Mouse (Mus musculus) spleen, postnatal 10 days (tissue): Measurements from ENCODE around the gene Rnf157.

Source experiments
- DNase-seq, 2 experiments: peaks; one replicate each; pipeline ENCODE4 v3.0.0; 2021 to 2022; ENCODE audit warnings: low spot score in 2 of 2

The Rnf157 gene

GRCm38 (mm10) chr11:116412904-116413630, at the start of gene Rnf157:
TSS of gene Rnf157 (minus strand) at chr11:116413032.
- DNase-seq, result peak; percentile 82 to 83

- DNase-seq, result no peak
Measured at GRCm38 (mm10) chr11:116459786-116460185, 47.0 kb upstream of the Rnf157 start.

- no peak for DNase-seq
Measured at GRCm38 (mm10) chr11:116456234-116456633, 43.4 kb upstream of the Rnf157 start.

- DNase-seq, result peak in 1 of 2 experiments; percentile 42
Measured at GRCm38 (mm10) chr11:116453889-116454288, 41.1 kb upstream of the Rnf157 start.

- no peak for DNase-seq
Measured at GRCm38 (mm10) chr11:116449341-116449740, 36.5 kb upstream of the Rnf157 start.

- peak in 1 of 2 experiments; percentile 16 for DNase-seq
Measured at GRCm38 (mm10) chr11:116447822-116448221, 35.0 kb upstream of the Rnf157 start.

GRCm38 (mm10) chr11:116446308-116446887, 33.6 kb upstream of the Rnf157 start:
- DNase-seq, result no peak

GRCm38 (mm10) chr11:116445596-116446307, 32.9 kb upstream of the Rnf157 start:
- DNase-seq, result peak; percentile 95 to 97

- peak in 1 of 2 experiments; percentile 16 for DNase-seq
Measured at GRCm38 (mm10) chr11:116443935-116444334, 31.1 kb upstream of the Rnf157 start.

- no peak for DNase-seq
Measured at GRCm38 (mm10) chr11:116443311-116443710, 30.5 kb upstream of the Rnf157 start.

GRCm38 (mm10) chr11:116442867-116443177, 30.0 kb upstream of the Rnf157 start:
- DNase-seq, result no peak

- peak in 1 of 2 experiments; percentile 18 for DNase-seq
Measured at GRCm38 (mm10) chr11:116442129-116442866, 29.5 kb upstream of the Rnf157 start.

GRCm38 (mm10) chr11:116440408-116441068, 27.7 kb upstream of the Rnf157 start:
- DNase-seq, result peak in 1 of 2 experiments; percentile 19

GRCm38 (mm10) chr11:116439269-116440240, 26.7 kb upstream of the Rnf157 start:
- peak in 1 of 2 experiments; percentile 39 for DNase-seq

GRCm38 (mm10) chr11:116437541-116437940, 24.7 kb upstream of the Rnf157 start:
- DNase-seq, result no peak

GRCm38 (mm10) chr11:116436725-116437331, 24.0 kb upstream of the Rnf157 start:
- DNase-seq, result peak in 1 of 2 experiments; percentile 38

GRCm38 (mm10) chr11:116435992-116436724, 23.3 kb upstream of the Rnf157 start:
- peak in 1 of 2 experiments; percentile 22 for DNase-seq

GRCm38 (mm10) chr11:116434967-116435752, 22.3 kb upstream of the Rnf157 start:
- DNase-seq, result no peak
